Mouse (Mus musculus) heart, adult 2 months (tissue): ENCODE measurements around the gene Tufm.

ENCODE experiments used
- CTCF ChIP-seq: fragments of 200-600 bp; IDR thresholded peaks from 2 replicates; pipeline ENCODE4 v1.8.1; 2022; ENCODE audit warnings: antibody characterized with exemption, mild to moderate bottlenecking, moderate library complexity
- POLR2A ChIP-seq: fragments of 200-500 bp; IDR thresholded peaks from 2 replicates; pipeline ENCODE4 v1.6.1; 2011; ENCODE audit warnings: mild to moderate bottlenecking, low read depth, low read length, control low read depth; ENCODE audit not compliant: insufficient read depth

DNA sequence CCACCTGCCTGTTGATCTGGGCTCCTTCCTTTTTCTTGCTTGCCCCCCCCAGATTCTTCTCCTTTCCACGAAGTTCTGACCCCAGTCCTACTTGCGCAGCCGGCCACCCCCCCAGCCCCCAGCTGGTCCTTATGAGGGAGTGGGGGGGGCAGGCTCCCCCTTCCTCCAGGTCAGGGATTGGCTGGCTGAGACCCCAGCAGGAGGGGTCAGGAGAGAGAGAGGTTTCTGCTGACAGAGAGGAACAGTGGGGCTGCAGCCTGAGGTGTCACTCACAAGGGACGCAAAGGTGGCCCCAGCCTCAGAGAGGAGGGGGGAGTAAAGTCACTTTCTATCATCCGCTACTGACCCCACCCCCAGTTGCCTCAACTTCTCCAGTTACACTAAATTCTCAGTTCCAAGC lies 24.2 kb upstream of the Tufm start, which contains the start of gene Atp2a1:
- no peak for TF ChIP-seq CTCF
- no peak for TF ChIP-seq POLR2A
